In genomic region chr5:109466576-109467506, GRCm38 (mm10) we compare ENCODE assay signal across 8 mouse cellular contexts. TPM values are rescaled to one million over a fixed set of nuclear protein-coding genes. Genes with fewer than 3 reads are reported as not detected.
DNase-seq lines count a peak whose midpoint lies in the region; ATAC-seq and TF ChIP-seq lines count a peak whose summit lies in the region.

No protein-coding gene starts in this region.

- peak overlapping the region; percentile 60 for H3K4me2 ChIP-seq in heart, embryonic 13.5 days
- H3K4me2 ChIP-seq in stomach, embryonic 16.5 days (ENCODE audit: low read depth, low read length) = peak overlapping the region; percentile 39

- no peak for ATAC-seq in heart, embryonic 13.5 days (ENCODE audit: extremely low read depth, insufficient number of reproducible peaks, low FRiP score, low TSS enrichment)
- peak; percentile 58 for ATAC-seq in stomach, embryonic 16.5 days (ENCODE audit: insufficient read depth, low FRiP score)

- peaks cover 8% of the 10 kb centered on the region; the same call in 1 of the 2 replicates for H3K9me3 ChIP-seq in heart, embryonic 13.5 days
- H3K9me3 ChIP-seq in stomach, embryonic 16.5 days (replicated peaks; ENCODE audit: control insufficient read depth, low read length) = no peaks in the 10 kb centered on the region

- DNase-seq in lung, adult 18-20 months = peak; percentile 22 to 33
- no peak for DNase-seq in lung, adult 2 months
- DNase-seq in cerebellum, adult 8-10 months = peak; percentile 11
- DNase-seq in kidney, postnatal 36 days = peak; percentile 11 to 15
- peak; percentile 16 for DNase-seq in lung, postnatal 10 days
- DNase-seq in c-Kit-positive CD71-positive TER-119-positive erythroid progenitor cells, embryonic 14.5 days (ENCODE audit: low spot score) = no peak

- H3K9ac ChIP-seq in heart, embryonic 13.5 days = peak overlapping the region; percentile 33; the same call in 1 of the 2 replicates
- no peak overlapping the region for H3K9ac ChIP-seq in stomach, embryonic 16.5 days (ENCODE audit: low read length)

- no peak for TF ChIP-seq POLR2A in lung, adult 2 months (IDR thresholded peaks at IDR 0.05; ENCODE audit: borderline replicate concordance, extremely low read depth, low read depth, low read length)

- WGBS in lung, adult 2 months = 21% methylated on average over 19 of the region's 21 CpGs
- 21% methylated on average over 19 of the region's 21 CpGs for WGBS in heart, embryonic 13.5 days
- WGBS in stomach, embryonic 16.5 days = 26% methylated on average over 17 of the region's 21 CpGs

- no peaks in the 10 kb centered on the region for H3K4me1 ChIP-seq in lung, adult 2 months (ENCODE audit: control insufficient read depth, insufficient read depth, low read length)
- no peaks in the 10 kb centered on the region for H3K4me1 ChIP-seq in heart, embryonic 13.5 days
- H3K4me1 ChIP-seq in stomach, embryonic 16.5 days (ENCODE audit: control insufficient read depth, insufficient read depth, low read length) = no peaks in the 10 kb centered on the region

- no peak for TF ChIP-seq CTCF in lung, adult 2 months (IDR thresholded peaks at IDR 0.05; ENCODE audit: insufficient read depth, low read length)

- H3K36me3 ChIP-seq in heart, embryonic 13.5 days = no peaks in the 10 kb centered on the region
- H3K36me3 ChIP-seq in stomach, embryonic 16.5 days (ENCODE audit: control insufficient read depth, insufficient read depth, low read length) = no peaks in the 10 kb centered on the region

- H3K27me3 ChIP-seq in heart, embryonic 13.5 days (replicated peaks) = no peaks in the 10 kb centered on the region
- H3K27me3 ChIP-seq in stomach, embryonic 16.5 days (ENCODE audit: control insufficient read depth, insufficient read depth, low read length) = no peaks in the 10 kb centered on the region

- no peak overlapping the region for H3K27ac ChIP-seq in heart, embryonic 13.5 days (replicated peaks)
- no peak overlapping the region for H3K27ac ChIP-seq in stomach, embryonic 16.5 days (ENCODE audit: low read length)

- H3K4me3 ChIP-seq in lung, adult 2 months (replicated peaks; ENCODE audit: extremely low read depth, low read depth, low read length) = no peak overlapping the region
- H3K4me3 ChIP-seq in heart, embryonic 13.5 days = peak overlapping the region; percentile 49
- H3K4me3 ChIP-seq in stomach, embryonic 16.5 days (replicated peaks; ENCODE audit: low read length) = peak overlapping the region; percentile 39

RNA-seq across cellular contexts. Expression of gene Vmn2r17, which starts 47.4 kb away (rescaled TPM):
- not detected in 2 replicates for polyA plus RNA-seq in lung, adult 2 months (2012; rRNA removed)
- not detected in 2 replicates for polyA plus RNA-seq in heart, embryonic 13.5 days (2015; fragmentation: Nextera tagmentation; extraction: Ambion mirVana)
- not detected in 2 replicates for polyA plus RNA-seq in stomach, embryonic 16.5 days (2015; fragmentation: Nextera tagmentation; extraction: Ambion mirVana)

Comparison
In these comparisons a context has a peak if more than half of its experiments do, and no peak if none do; other contexts are left out.
1. DNase-seq: peak in lung, adult 18-20 months (2 of 2), cerebellum, adult 8-10 months (single experiment), kidney, postnatal 36 days (2 of 2) and lung, postnatal 10 days (single experiment); none in lung, adult 2 months (single experiment) and c-Kit-positive CD71-positive TER-119-positive erythroid progenitor cells, embryonic 14.5 days (single experiment).